Mouse (Mus musculus): Measurements from ENCODE around the gene Rab42.

Rab42 gene

DNA sequence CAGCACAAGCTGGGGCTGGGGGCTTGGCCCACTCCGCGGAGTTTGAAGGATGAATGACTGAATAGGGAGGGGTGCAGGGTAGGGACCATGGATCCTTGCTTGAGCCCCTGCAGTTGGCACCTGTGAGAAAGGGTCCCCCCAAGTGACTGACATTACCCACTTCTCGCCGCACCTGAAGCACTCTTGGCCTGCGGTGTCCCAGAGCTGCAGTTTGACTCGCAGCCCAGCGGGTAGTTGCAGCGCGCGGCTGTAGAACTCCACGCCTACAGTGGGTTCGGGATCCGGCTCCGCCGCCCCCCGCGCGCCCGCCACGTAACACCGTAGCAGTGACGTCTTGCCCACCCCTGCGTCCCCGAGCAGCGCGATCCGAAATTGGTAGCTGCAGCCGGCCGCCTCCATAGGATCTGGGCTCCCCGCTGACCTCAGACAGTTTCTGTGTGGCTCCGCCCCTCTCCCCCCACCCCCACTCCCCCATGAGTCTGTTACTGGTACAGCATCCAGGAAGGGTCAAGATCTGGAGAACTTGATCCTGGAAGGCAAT lies at the start of gene Rab42:
TSS of gene Rab42 (minus strand) at position 447 of the 541 bp plus-strand sequence.
- peak; percentile 84 for DNase-seq (ENCODE audit: low read depth, low spot score)

DNA sequence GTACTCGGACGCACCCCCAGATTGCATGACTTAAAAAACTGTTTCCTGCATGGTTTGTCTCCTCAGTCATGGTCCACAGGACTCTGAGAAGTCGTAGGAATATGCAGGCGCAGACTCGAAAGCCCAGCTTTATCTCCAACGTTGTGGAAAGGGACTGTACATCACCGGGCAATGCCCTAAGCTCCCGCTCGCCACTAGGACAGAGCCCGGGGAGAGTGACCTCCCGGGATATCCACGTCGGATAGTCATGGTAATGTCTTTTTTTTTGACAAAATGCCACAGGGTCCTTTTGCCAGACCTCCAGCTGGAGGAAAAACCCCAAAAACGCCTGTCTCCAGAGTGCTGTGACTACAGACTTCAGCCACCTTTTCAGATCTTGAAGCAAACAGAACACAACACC lies 49.6 kb upstream of the Rab42 start:
- no peak for DNase-seq (ENCODE audit: low read depth, low spot score)

DNA sequence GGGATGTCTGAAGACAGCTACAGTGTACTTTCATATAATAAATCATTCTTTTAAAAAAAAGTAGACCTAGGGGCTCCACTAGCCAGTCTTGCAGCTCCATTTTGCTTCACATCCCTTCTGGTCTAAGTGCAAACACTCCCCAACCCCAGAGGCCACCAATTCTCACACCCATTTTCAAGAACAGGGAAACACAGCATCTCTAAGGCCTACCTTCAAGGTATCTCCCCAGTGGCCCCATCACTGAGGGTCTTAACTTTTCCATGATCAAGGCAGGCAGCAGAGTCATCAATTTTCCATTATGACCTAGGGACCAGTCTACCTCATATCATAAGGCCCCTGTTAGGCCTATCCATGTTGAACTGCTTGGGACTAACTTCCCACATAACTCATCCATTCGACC lies 48.2 kb upstream of the Rab42 start:
- no peak for DNase-seq (ENCODE audit: low read depth, low spot score)

DNA sequence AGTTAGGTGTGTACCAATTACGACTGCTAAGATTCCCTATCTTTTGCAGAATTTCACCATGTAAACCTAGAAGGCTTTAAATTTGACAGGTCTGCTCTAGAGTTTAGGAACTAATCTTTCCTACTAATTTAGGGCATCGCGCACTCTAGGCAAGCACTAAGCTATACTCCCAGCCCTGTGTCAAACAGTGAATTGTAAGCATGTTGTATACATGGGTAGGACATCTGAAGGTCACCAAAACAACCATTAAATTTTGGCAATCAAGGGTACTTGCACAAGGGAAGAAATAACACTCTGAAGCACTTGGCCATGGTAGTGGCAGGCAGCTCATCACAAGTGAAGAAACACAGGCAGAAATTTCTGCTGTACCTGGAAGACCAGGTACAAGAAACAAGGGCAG lies 47.7 kb upstream of the Rab42 start:
- peak; percentile 66 for DNase-seq (ENCODE audit: low read depth, low spot score)

DNA sequence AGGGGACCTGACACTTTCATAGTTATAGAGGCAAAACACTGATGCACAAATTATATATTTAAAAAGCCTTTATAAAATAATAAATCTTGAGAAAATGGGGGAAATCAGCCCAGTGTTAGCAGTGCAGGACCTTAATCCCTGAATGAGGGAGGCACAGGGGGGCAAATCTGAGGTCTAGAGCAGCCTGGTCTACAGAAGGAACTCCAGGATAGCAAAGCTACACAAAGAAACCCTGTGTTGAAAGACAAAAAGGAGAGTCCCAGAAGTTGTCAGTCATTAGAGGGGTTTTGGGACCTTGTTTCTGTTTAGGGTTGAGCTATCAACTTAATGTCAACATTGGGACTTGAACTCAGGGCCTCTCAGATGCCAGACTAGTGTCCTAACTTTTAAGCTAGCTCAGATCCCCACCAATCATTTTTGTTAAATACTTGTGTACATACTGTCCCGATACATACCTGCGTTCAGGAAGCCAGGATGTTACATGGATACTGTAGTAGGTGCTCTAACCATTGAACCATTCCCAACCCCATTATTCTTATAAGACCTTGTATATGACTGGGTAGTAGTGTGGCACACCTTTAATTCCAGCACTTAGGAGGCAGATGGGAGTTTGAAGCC lies 47.0 kb upstream of the Rab42 start:
- DNase-seq (ENCODE audit: low read depth, low spot score) = peak; percentile 85

DNA sequence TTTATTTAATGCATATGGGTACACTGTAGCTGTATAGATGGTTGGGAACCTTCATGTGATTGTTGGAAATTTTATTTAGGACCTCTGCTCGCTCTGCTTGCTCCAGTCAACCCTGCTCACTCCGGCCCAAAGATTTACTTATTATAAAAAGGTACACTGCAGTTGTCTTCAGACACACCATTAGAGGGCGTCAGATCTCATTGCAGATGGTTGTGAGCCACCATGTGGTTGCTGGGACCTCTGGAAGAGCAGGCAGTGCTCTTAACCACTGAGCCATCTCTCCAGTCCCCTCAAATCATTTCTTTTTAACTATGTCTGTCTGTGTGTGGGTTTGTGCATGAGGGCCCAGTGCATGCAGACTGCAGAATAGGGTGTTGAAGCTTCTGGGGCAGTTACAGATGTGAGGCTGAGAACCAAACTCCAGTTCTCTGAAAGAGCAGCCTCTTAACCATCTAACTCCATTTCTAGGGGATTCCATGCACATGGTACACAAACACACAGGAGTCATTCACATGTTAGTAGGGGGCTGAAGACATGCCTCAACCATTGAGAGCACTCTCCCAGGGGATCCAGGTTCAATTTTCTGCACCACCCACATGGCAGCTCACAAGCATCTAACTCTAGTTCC lies 46.4 kb upstream of the Rab42 start:
- DNase-seq (ENCODE audit: low read depth, low spot score) = peak; percentile 75

DNA sequence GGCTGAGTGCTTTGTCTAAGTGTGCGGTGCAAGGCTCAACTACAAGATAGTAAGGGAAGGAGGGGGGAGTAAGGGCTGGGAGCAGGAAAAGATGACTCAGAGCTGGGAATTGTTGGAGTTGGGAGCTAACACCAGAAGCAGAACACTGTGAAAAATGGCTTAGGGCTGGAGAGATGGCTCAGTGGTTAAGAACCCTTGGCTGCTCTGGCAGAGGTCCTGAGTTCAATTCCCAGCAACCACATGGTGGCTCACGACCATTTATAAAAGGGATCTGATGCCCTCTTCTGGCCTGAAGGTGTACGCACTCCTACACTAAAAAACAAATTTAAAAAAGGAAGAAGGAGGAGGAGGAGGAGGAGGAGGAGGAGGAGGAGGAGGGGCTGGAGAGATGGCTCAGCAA lies 43.5 kb upstream of the Rab42 start:
- DNase-seq (ENCODE audit: low read depth, low spot score) = peak; percentile 80

DNA sequence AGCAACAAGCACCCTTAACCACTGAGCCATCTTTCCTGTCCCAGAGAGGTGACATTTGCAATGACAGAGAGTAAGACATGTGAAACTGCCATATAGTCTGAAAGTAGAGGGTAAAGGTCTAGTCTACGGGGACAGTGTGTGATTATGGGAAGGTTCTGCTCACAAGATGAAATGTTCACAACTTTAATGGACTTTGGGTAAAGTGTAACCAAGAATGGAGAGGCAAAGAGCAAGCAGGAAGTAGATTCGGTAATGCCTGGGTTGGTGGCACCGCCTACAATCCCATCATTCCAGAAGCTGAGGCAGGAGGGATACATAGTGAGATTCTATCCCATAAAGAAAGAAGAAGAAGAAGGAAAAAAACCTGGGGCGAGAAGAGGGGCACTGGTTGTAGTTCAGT lies 43.1 kb upstream of the Rab42 start:
- DNase-seq (ENCODE audit: low read depth, low spot score) = no peak

DNA sequence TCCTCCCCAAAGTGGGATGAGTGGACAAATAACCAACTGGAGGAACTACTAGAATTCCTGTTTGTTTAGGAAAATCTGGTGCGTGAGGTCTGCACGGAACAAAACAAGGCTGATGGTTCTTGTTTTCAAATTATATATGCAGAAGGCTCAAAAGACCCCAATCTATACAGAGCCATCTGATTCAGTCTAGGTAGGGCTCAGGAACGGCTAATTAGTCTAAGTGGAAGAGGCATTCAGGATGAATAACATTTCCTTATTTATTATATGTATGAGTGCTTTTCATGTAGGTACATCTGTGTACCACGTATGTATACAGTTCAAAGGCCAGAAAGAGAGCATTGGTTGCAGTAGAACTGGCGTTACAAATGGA lies 42.6 kb upstream of the Rab42 start:
- DNase-seq (ENCODE audit: low read depth, low spot score) = no peak

DNA sequence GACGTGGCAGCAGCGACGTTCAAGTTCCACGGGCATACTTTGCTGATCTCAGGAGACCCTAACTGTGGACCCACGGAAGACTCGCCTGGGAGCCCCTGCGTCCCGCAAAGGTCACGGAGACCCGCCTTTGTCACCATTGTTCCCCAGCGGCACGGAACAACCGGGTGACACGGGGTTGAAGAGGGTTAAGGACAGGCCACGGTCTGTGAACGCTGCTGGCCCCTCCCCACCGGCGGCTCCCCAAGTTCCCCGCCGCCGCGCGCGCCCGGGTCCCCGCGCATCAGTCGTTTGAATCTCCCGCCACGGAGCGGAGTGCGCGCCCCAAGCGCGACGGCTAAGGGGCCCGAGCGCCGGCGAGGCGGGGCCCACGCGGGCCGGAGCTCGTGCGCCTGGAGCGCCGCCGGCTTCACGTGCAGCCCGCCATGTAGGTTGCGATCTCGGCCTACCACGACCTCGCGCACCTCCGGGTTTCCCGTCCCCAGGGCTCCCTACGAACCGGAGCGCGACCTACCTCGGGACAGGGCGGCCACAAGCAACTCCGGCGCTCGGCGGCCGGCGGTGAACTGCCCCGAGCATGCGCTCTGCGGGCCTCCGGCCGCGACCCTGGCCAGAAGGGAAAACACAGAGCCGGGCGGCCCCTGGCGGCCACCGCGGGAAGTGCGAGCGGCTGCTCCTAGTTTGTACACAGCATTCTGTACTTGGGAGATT lies 42.1 kb upstream of the Rab42 start:
- peak; percentile 89 for DNase-seq (ENCODE audit: low read depth, low spot score)

DNA sequence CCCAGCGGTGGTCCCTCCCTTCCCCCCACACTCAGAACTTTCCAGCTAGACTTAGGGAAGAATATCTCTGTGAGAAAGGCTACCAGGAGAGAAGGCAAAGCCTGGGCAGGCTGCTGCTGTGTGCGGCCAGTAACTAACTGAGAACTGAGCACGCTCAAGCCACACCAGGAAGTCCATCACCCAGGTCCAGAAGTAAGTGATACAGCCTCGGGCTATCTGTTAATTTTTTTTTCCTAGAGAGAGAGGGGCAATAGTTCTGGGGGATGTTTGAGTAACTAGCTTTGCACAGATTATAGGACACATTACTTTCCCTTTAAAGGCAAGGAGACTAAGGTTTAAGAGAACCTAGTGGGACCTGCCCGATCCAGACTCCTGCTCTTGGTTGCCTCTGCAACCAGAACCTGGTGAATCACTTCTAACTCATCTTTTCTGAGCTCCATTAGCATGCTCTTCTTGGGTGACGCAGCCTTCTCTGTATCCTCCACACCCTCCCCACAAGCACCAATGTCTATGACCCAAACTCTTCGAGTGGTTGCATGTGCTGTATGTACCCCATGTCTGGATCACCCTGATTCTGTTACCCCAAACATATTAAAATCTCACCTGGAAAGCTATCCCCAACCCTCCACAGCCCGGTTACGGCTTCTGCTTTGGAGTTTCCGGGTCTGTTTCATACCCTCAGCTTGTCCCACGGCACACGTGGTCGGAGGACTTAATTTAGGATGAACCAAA lies 41.4 kb upstream of the Rab42 start:
- DNase-seq (ENCODE audit: low read depth, low spot score) = peak; percentile 47

DNA sequence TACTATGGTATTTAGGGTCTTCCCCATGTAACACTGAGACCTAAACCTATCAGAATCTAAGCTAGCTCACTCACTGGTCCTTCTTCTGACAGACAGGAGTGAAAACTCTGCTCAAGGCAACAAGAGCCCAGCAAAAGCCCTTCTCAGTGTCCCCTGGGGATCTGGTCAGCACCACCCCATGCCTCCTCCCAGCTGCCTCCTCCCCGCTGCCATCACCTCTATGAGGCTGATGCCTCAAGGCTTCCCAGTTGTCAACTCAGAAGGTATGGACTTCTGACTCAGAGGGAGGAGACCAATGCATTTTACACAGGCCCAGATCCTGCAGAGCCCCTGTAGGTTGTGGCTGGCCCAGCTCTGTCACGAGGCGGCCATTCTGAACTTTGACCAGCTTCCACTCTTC lies 38.3 kb upstream of the Rab42 start:
- no peak for DNase-seq (ENCODE audit: low read depth, low spot score)

DNA sequence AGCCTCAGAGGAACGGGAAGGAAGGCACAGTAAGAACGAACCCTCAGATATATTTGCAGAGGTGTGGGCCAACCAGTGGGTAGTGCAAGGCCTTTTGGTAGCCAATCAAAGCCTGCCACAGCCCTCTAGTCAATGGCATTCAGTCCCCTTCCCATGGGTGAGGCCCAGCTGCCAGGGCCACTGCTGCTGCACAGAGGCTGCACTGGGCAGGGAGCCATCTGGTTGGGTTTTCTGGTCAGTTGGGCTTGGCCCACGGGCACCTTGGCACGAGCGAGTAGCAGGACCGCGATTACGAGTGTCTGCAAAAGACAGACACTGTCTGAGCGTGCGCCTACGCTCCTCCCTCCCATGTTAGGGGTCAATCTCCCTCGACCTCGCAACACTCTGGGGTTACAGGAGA lies 35.8 kb upstream of the Rab42 start:
- no peak for DNase-seq (ENCODE audit: low read depth, low spot score)

DNA sequence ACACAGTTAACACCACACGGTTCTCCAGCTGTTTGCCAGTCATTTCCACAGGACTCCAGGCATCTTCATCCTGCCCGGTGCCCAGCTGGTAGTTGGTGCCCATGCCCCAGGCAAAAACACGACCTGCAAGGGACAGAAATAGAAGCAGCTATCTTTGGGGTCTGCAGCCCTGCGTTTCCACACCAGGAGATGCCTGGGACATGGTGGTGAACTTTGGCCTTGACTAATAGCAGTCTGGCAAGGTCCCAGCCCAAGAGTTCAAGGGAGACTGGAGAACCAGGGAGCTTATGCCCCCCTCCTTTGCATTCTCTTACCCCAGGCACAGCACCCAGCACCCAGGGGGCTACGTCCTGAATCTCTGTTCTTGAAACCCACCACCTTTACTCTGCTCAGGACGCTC lies 29.7 kb upstream of the Rab42 start:
- DNase-seq (ENCODE audit: low read depth, low spot score) = no peak

DNA sequence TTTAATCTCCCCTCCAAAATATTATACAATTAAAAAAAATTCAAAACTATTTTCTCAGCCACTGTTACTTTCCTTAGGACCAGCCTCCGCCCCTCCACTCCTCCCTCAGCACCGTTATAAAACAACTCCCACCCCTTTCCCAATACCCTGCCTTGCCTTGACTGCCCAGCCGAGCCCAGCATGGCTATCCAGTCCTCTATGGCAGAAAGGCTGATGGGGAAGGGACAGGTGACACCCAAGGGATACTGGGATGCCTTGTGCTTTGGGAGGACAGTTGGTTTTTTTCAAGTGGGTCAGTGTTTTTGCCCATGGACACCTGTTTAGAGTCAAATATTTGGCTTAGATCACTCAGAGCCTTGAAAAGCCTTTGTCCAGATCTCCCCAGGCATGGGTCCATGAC lies 28.8 kb upstream of the Rab42 start:
- no peak for DNase-seq (ENCODE audit: low read depth, low spot score)

DNA sequence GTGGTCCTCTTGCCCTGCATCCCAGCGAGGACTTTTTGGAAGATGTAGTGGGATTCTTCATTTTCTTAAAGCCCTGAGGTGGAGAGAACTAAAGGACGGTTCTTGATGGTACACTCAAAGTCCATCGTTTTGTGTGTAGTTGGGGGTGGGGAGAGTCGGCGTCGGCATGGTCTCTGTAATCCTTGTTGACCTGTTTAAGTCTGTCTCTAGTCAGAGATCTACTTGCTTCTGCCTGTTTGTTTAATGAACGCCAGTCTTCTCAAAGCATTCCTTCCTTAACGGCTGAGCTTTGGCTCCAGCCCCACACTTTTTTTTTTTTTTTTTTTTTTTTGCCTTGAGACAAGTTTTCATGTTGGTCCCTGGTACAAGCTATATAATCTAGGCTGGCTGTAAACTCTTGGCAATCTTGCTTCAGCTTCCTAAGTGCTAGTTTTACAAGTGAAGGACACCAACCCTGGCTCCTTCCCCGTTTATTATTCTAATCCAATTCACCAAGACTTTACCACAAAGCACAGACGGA lies 26.7 kb upstream of the Rab42 start:
- no peak for DNase-seq (ENCODE audit: low read depth, low spot score)

DNA sequence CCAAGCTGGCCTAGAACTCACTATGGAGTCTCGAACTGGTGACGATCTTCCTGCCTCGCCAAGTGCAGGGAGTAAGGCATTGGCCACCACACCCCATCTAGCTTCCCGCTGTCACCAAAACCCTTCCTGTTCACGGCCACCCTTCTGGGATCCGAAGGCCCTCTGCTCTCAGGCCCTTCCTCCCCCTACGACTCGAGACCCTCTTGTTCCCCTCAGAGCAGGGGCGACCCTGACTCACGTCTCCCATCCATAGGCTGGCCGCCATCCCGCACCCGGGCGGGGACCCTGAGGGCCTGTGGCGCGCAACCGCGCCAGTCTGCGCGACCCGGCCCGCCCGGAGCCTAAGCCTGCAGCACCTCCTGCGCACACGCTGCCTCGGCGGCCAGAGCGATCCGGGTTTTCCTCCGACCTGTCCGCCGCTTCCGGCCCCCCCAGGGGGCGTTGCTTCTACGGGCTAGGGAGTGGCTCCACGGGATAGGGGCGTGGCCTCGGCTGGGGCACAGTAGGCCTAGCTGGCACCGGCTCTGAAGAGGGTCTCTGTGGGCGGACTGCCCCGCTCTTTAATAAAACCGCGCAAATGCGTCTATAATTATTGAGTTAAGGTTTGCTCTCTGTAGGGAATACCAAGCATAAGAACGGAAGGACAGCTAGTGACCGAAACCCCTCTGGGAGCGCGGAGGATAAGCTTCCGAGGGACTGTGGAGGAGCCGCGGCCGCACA lies 26.1 kb upstream of the Rab42 start, which contains the start of gene Trnau1ap:
TSS of gene Trnau1ap (minus strand) at position 424 of the 720 bp plus-strand sequence.
- peak; percentile 93 for DNase-seq (ENCODE audit: low read depth, low spot score)

DNA sequence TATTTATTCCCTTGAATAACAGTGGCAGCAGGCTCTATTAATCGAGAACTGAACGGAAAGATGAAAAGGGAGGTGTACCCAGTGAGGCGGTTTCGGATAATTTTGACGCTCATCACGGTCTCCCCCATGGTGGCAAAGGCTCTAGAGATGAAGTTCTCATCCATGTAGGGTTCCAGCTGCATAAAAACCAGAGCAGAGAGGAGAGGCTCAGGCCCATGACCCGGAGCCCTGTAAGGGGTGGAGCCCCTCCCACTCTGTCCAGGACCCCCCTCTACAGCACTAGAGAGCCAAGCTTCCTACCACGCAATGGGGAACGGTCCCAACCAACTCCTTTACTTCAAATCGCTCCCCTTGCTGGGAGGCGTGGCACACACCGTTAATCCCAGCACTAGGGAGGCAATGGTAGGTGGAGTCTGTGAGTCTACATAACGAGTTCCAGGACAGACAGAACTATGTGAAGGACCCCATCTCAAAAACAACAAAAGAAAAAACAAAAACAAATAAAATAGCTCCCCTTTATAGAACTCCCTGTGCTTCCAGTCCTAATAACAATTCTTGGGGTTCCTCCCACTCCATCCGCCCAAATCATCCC lies 25.3 kb upstream of the Rab42 start:
- peak; percentile 45 for DNase-seq (ENCODE audit: low read depth, low spot score)

DNA sequence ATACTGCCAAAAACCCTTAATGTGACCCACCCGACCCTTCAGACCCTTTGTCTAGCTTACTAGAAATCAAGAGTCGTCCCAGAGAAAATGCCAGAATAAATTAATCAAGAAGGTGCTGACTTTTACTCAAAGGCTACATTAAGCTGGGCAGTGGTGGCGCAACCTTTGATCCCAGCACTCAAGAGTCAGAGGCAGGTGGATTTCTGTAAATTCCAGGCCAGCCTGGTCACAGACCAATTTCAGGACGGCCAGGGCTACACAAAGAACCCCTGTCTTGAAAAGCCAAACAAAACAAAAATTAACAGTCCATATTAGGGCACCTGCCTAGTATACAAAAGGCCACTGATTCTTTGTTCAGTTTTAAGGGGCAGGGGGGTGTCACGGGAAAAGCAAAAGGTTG lies 23.3 kb upstream of the Rab42 start:
- no peak for DNase-seq (ENCODE audit: low read depth, low spot score)

DNA sequence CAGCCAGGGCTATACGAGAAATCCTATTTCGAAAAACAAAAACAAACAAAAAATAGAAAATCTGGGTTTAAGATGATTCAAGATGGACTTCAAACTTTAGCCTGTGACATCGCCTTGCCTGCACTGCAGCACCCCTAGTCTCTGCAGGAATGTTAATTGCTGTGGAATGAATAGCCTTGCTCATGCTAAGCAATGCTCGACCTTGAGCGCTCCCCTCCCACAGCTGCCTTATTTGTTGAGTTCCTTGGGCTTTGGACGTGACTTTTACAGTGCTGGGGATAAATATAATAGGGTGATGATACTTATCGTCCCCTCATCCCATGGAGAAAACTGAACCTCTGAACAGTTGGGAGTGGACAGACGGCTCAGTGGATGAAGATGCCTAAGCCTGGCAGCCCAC lies 12.5 kb upstream of the Rab42 start:
- DNase-seq (ENCODE audit: low read depth, low spot score) = peak; percentile 92

DNA sequence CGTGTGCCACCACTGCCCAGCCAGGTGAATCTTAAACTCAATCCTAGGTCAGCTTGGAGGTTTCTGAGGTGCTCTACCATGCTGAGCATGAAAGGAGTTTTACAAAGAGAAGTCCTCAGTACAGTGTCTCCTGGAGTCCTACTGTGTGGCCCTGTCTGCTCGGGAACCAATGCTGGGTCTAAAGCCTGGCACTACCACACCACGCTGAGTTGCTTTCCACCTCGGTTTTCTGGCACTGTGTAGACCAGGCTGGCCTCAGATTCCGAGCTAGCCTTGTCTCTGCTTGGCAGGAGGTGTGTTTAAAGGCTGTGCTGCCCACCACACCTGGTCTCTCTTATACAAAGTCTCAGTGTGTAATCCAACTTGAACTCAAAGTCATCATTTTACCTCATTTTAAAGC lies 9.4 kb upstream of the Rab42 start:
- no peak for DNase-seq (ENCODE audit: low read depth, low spot score)
